Mouse (Mus musculus) ovary, postnatal 10 days (tissue): ENCODE results near the gene Prl7d1.
"Not testable (repeated sequence)": the region's sequence is repeated elsewhere in the genome, so short reads cannot be mapped to it uniquely, and the experiment has no call there.

Experiments
- DNase-seq: peaks from one replicate; pipeline ENCODE4 v3.0.0; 2022; ENCODE audit warnings: low spot score

The Prl7d1 gene

DNA sequence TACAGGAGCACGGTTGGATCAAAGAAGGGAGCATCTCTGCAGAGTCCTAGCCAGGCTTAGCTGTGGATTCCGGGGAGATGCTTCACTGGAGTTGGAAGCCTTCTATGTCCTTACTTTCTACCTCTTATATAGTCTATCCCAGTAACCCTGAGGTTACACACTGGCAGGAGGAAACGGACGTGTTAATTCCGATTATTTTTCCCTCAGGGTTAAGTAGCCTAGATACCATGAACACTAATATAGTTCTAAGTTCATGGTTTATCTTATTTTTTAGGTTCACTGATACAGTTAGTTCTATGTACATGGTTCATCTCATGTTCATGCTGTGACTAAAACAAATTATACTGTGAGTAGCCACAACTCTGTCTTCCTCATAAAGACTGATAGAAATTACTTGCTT lies at the start of gene Prl7d1:
TSS of gene Prl7d1 (minus strand) at position 101 of the 400 bp plus-strand sequence.
- DNase-seq: no peak

DNA sequence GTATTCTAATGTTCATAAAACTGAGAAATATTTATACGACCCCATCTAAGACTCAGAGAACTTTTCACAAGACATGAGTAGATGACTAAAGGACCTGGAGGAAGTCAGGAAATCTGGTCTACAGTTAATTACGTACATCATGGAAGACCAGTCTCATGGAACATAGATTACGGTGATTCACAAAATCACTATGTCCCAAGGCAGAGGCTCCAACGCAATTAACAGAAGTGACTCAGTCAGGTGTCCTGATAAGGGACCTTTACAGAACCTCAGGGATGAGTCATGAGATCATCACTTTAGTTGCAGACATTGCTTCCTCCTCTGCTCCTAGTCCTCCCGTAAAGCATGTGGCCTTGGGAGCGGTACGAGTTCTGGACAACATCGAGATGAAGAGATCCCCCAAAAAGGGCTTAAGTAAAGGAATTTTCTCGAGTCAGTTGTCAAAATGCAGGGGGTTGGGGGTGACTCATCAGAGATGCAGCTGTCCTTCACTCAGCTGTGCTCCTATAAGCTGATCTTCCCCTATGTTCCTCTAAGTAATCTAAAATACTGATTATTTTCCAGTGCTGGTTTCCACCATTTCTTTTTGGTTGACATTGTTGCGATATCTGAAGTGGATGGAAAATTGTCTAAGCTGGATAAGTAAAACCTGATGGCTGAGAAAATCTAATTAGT lies 18.1 kb upstream of the Prl7d1 start:
- no peak for DNase-seq

DNA sequence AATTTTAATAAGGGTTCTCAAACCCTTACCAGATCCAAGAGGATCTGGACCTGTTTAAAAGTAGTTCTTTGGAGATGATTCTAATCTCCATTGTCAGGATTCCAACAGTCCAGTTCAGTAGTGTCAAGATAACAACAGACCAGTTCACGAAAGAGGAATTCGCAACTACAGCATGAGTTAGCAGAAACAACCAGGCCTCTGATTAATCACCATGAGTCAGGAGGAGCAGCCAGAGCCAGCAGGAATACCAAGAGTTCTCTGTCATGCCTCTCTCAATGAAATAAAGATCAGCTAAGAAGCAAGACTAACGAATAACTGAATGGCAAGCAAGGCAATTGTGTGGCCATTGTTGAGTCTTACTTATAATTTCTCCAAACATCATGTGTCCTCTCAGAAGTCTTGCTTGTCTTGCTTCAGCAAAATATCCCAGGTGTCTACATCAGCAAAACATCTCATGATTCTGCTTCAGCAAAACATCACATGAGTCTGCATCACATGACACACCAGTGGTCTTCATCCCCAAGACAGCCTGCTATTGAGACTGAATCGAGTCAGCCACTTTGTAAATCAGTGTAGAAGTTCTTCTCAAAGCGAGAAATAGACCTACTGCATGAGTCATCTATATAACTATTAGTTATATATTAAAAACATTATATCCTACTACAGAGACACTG lies 13.9 kb upstream of the Prl7d1 start:
- DNase-seq: not testable (repeated sequence)

DNA sequence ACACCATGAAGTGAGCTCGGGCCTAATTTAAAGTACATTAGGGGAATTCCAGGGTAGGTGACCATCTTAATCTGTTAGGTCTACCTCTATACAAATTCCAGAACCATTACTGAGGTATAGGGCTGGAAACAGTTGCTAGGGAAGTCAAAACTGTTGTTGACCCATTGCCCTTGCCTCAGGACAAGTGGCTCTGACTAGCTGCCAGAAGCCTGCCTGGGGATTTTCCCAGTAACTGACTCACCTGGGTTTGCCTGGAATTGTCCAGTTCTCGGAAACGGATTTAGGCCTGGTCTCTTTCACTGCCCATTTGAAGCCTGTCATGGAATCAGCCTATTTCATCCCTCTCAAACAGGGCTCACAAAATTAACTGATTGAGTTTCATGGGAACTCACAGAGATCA lies 8.5 kb upstream of the Prl7d1 start:
- DNase-seq: not testable (repeated sequence)

DNA sequence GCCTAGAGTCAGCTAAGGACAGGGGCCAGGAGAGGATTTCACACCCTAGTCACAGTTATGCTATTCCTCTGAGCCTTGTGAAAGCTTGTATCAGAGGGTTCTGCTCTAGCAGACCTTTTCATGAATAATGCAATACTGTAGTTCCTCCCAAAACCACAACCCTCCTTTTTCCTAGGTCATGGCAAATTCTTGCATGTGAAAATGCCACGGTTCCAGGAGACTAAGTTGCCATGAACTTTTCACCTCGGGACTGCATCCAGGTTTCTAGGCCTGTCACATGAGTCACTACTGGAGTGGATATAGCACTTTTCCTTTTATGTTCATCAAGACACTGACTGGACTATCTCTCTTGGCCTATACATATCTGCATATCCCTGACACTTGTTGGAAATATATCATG lies 10.0 kb downstream of the Prl7d1 start:
- no peak for DNase-seq

DNA sequence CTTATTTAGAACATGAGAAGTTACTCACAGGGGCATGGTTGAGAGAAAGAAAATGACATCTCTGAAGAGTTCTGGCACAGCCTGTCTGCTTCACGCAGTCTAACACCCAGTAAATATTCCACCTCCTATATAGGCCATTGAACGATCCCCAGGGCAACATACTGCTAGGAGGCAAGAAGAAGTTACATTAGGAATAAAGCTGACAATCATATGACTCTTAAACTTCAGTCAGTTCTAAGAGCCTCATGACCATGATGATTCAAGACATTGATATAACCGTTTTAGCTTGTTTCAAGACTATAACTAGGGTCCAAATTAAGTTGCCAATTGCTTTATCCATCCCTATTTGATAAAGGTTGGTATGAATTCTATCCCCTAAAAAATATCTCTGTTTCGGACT lies 48.6 kb downstream of the Prl7d1 start, which contains the start of gene Prl7a2:
TSS of gene Prl7a2 (minus strand) at position 101 of the 400 bp plus-strand sequence.
- DNase-seq: no peak

DNA sequence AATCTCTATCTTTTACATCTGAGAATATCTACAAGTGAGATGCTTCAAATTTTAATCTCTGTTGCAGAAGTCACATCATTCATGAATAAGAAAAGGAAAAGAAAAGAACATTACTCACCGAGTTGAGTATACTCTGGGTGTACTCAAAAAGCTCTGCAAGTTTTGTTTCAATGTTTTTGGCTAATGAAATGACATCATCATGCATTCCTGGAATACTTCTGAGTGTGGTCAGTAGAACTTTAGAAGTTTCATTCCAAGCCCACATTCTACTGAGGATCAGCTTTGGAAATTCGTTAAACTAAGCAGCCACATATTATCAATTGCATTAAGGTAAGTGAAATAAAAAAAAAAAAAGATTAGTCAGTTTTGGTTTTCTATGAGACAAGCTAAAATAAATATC lies 55.8 kb downstream of the Prl7d1 start:
- no peak for DNase-seq
